Mouse (Mus musculus) macrophage (primary cell): ENCODE data around the gene Rgl2. TPM values are rescaled to one million over a fixed set of nuclear protein-coding genes. Genes with fewer than 3 reads are reported as not detected.

ENCODE experiments used
- H3K27ac ChIP-seq: fragments of 350-480 bp; formaldehyde crosslinking; 2 replicates; pipeline ENCODE4 v1.9.0; 2021
- H3K36me3 ChIP-seq: fragments of 350-480 bp; formaldehyde crosslinking; 2 replicates; pipeline ENCODE4 v1.9.0; 2021; ENCODE audit errors: inconsistent target
- H3K4me3 ChIP-seq: fragments of 350-480 bp; formaldehyde crosslinking; 2 replicates; pipeline ENCODE4 v1.9.0; 2021; ENCODE audit errors: inconsistent target
- H3K79me2 ChIP-seq: fragments of 350-480 bp; formaldehyde crosslinking; 2 replicates; pipeline ENCODE4 v1.9.0; 2021; ENCODE audit errors: inconsistent target
- WGBS: methylation state at CpG from one replicate; pipeline ENCODE4 v1.1.7; 2026; ENCODE audit warnings: inconsistent platforms; ENCODE audit not compliant: missing documents; 5-methylcytosine and 5-hydroxymethylcytosine counted together
- polyA plus RNA-seq: library from polyadenylated mRNA; stranded (reverse); fragments of 250-400 nt; gene quantifications from 3 replicates; pipeline ENCODE4 v1.2.4, GENCODE M21; 2018; ENCODE audit warnings: inconsistent platforms

The Rgl2 gene
- polyA plus RNA-seq, 1 experiment from 2014 or later = 36.9 TPM

- no peak overlapping the region for H3K27ac ChIP-seq
- WGBS = 97% methylated on average over 8 of the region's 8 CpGs
- H3K36me3 ChIP-seq = peaks cover 56% of the 10 kb centered on the region; the same call in 1 of the 2 replicates
Observed at GRCm38 (mm10) chr17:33913905-33914304, 15.4 kb upstream of the Rgl2 start.

GRCm38 (mm10) chr17:33914969-33915391, 14.4 kb upstream of the Rgl2 start:
- 77% methylated on average over 13 of the region's 13 CpGs for WGBS
- no peak overlapping the region for H3K4me3 ChIP-seq
- peaks cover 56% of the 10 kb centered on the region; the same call in 1 of the 2 replicates for H3K36me3 ChIP-seq
- H3K27ac ChIP-seq = no peak overlapping the region
- H3K79me2 ChIP-seq = peaks cover 88% of the 10 kb centered on the region

More at GRCm38 (mm10) chr17:33913905-33914304, 15.4 kb upstream of the Rgl2 start:
- no peak overlapping the region for H3K4me3 ChIP-seq
- peaks cover 80% of the 10 kb centered on the region for H3K79me2 ChIP-seq

- H3K27ac ChIP-seq = peak within 1 kb of the TSS; percentile 38
- 0% methylated on average over 27 of the region's 34 CpGs for WGBS
- H3K79me2 ChIP-seq = peaks cover 88% of the 10 kb centered on the region
- peaks cover 56% of the 10 kb centered on the region; the same call in 1 of the 2 replicates for H3K36me3 ChIP-seq
- H3K4me3 ChIP-seq = peak within 1 kb of the TSS; percentile 74
Observed at GRCm38 (mm10) chr17:33915671-33916250, 13.6 kb upstream of the Rgl2 start, which contains the start of the genes Tapbp and Zbtb22. Gene Tapbp, plus strand, starts transcription at chr17:33915899. Gene Zbtb22, plus strand, starts transcription at chr17:33915904.

- peak overlapping the region; percentile 74 for H3K4me3 ChIP-seq
- H3K27ac ChIP-seq = peak overlapping the region; percentile 38
- peaks cover 88% of the 10 kb centered on the region for H3K79me2 ChIP-seq
- 0% methylated on average over 10 of the region's 20 CpGs for WGBS
- H3K36me3 ChIP-seq = peaks cover 52% of the 10 kb centered on the region; the same call in 1 of the 2 replicates
Observed at GRCm38 (mm10) chr17:33916294-33916693, 13.0 kb upstream of the Rgl2 start.

GRCm38 (mm10) chr17:33916847-33917655, 12.3 kb upstream of the Rgl2 start:
- H3K36me3 ChIP-seq = peaks cover 46% of the 10 kb centered on the region; the same call in 1 of the 2 replicates
- H3K4me3 ChIP-seq = peak overlapping the region; percentile 74
- 89% methylated on average over 26 of the region's 31 CpGs for WGBS
- peaks cover 88% of the 10 kb centered on the region for H3K79me2 ChIP-seq
- peak overlapping the region; percentile 38; the same call in 1 of the 2 replicates for H3K27ac ChIP-seq

GRCm38 (mm10) chr17:33917656-33918292, 11.6 kb upstream of the Rgl2 start:
- Histone ChIP-seq H3K27ac (no peak overlapping the region), H3K4me3 (no peak overlapping the region), H3K36me3 (peaks cover 48% of the 10 kb centered on the region; the same call in 1 of the 2 replicates), H3K79me2 (peaks cover 88% of the 10 kb centered on the region)
- 92% methylated on average over 18 of the region's 18 CpGs for WGBS

- Histone ChIP-seq H3K27ac (peak overlapping the region; percentile 88), H3K79me2 (peaks cover 88% of the 10 kb centered on the region), H3K4me3 (peak overlapping the region; percentile 99), H3K36me3 (peaks cover 50% of the 10 kb centered on the region; the same call in 1 of the 2 replicates)
- 87% methylated on average over 37 of the region's 37 CpGs for WGBS
Observed at GRCm38 (mm10) chr17:33918293-33919203, 10.8 kb upstream of the Rgl2 start.

GRCm38 (mm10) chr17:33919351-33920281, 9.7 kb upstream of the Rgl2 start:
- H3K27ac ChIP-seq = peak overlapping the region; percentile 88
- peaks cover 88% of the 10 kb centered on the region for H3K79me2 ChIP-seq
- H3K4me3 ChIP-seq = peak overlapping the region; percentile 99
- WGBS = under 1% methylated on average over 47 of the region's 52 CpGs
- peaks cover 47% of the 10 kb centered on the region; the same call in 1 of the 2 replicates for H3K36me3 ChIP-seq

- Histone ChIP-seq H3K36me3 (peaks cover 49% of the 10 kb centered on the region), H3K4me3 (peak overlapping the region; percentile 99), H3K27ac (peak overlapping the region; percentile 88), H3K79me2 (peaks cover 90% of the 10 kb centered on the region)
- under 1% methylated on average over 36 of the region's 36 CpGs for WGBS
Observed at GRCm38 (mm10) chr17:33920282-33921097, 8.9 kb upstream of the Rgl2 start.

- peaks cover 58% of the 10 kb centered on the region for H3K36me3 ChIP-seq
- WGBS = 92% methylated on average over 7 of the region's 7 CpGs
- H3K79me2 ChIP-seq = peaks cover 97% of the 10 kb centered on the region
- H3K4me3 ChIP-seq = no peak overlapping the region; the same call in 1 of the 2 replicates
- H3K27ac ChIP-seq = no peak overlapping the region
Observed at GRCm38 (mm10) chr17:33921361-33921760, 8.0 kb upstream of the Rgl2 start.

GRCm38 (mm10) chr17:33924577-33925283, 4.6 kb upstream of the Rgl2 start:
- Histone ChIP-seq H3K79me2 (peaks cover 91% of the 10 kb centered on the region), H3K4me3 (no peak overlapping the region), H3K36me3 (peaks cover 66% of the 10 kb centered on the region), H3K27ac (no peak overlapping the region)
- 97% methylated on average over 10 of the region's 10 CpGs for WGBS
